Mouse (Mus musculus): Measurements from ENCODE around the gene Cyfip2.
A peak's percentile ranks its signal among the peaks of the same experiment; 100 is the strongest.

The Cyfip2 gene

DNA sequence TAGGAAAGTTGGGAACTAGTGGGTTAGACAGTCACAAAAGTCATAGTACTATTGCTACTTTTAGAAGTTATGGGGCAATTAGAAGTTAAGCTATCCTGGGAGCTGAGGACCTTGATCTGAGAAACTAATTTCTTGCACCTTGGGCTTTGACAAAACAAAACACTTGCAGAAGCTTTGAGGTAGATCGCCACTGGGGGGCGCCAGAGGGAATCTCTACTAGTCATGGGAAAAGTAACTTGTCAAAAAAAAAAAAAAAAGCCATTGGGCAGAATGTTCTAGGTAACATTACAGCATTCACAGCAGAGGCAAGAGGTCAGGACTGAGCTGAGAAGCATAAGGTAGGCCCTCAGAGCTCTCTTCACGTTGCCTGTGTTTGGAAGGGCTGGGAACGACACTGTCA lies 75.7 kb downstream of the Cyfip2 start:
- peak; percentile 61 for DNase-seq (ENCODE audit: low spot score)

DNA sequence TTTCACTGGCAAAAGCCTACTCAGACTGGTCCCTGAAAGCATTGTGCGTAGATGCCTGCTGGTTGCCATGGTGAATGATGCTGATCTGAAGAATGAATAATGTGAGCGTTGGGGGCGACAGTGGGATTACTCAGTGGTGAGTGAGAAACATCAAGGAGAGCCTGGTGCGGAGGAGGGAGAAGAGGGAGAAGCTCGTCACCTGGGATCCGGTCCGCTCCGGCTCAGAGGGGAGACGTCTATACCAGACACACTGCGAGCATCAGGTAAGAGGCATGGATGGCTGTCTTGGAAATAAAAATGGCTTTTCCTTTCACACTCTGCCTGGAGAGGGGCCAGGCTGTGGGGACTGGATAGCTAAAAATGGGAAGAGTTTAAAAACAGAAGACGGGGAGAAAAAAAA lies 77.3 kb downstream of the Cyfip2 start, which contains the start of gene Fndc9:
Gene Fndc9, plus strand, starts transcription at position 198 of the 400 bp plus-strand sequence.
- DNase-seq (ENCODE audit: low spot score), result peak; percentile 39

DNA sequence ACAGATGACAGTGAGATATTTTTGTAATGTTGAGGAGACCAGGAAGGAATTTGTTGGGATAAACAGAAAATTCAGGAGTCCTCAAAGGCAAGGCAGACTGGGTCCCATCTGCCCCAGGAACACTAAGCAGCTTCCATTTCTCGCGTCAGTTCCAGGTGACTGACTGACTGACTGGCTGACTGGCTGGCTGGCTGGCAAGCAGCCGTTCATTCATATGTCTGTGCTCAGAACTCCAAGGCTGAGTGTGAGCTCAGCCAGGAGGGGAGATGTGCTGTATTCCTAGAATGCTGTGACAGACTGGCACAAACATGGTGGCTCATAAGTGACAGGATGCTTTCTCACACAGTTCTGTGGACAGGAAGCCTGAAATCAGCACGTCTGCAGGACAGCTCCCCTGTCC lies 78.7 kb downstream of the Cyfip2 start:
- no peak for DNase-seq (ENCODE audit: low spot score)

GRCm38 (mm10) chr11:46232803-46233202 lies 79.9 kb downstream of the Cyfip2 start:
- DNase-seq (ENCODE audit: low spot score), result no peak

DNA sequence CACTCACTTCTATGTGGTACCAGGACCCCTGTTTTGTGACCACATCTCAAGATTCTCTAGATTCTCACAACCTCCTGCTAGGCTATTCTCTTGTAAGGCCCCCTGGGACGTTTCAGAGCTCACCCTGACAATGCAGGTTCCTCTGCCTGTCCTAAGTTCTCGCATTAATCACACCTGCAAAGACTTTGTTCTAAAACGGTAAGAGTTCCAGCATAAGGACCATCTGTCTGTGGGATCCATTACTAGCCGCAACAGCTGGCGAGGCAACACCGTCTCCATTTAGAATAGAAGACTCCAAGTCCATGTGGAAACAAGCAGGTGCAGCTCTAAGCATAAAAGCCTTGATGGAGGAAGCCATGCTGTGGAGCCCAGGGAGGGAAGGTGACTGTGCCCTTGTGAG lies 82.5 kb downstream of the Cyfip2 start:
- no peak for DNase-seq (ENCODE audit: low spot score)

GRCm38 (mm10) chr11:46225345-46225744 lies 87.3 kb downstream of the Cyfip2 start:
- DNase-seq (ENCODE audit: low spot score), result no peak

DNA sequence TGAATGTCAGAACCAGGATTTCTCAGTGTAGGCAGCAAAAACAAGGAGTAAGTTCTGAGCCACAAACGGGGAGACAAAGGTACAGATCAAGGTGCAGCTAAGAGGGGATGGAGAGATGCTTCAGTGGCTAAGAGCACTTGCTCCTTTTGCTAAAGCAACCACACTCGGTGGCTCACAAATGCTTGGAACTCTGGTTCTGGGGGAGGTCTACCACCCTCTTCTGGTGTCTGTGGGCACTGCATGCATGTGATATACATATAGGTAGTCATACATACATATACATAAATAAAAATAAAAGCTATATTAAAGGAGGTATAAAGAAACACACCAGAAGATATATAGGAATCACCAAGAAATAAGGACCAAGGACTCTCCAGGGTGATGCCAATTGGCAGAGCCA lies 89.1 kb downstream of the Cyfip2 start:
- no peak for DNase-seq (ENCODE audit: low spot score)

DNA sequence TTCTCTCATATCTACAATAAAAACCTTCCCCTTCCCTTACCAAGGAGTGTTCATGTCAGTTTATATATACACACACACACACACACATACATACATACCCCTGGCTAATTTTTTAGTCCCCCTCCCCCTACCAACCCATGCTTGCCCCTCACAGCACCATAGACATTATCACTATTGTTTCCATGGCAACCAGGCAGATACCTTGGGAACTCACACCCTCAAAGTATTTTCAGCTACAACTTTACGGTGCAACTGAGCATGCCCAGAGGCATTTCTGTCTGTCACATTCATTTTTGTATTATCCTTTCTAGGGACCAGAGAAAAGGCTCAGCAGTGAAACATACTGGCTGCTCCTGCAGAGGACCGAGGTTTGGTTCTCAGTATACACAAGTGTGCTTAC lies 92.4 kb downstream of the Cyfip2 start:
- DNase-seq (ENCODE audit: low spot score), result no peak

DNA sequence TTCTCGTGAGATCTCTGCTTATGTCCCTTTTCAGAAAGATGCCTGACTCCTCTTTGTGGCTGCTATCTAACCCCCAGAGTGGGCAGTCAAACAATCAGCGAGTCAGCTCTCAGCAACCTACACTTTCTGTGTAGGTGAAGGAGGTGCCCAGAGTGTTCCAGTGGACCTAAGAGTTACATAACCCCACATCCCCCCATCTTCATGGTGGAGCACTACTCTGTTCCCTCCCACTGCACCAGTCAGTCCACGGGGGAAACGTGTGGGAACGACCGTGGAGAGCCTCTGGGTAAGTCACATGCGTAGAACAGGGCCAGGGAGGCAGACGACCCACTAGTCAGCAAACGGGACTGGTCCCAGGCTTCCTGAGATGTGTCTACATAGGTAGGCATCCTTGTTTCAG lies 93.3 kb downstream of the Cyfip2 start:
- DNase-seq (ENCODE audit: low spot score), result no peak

GRCm38 (mm10) chr11:46218584-46218983 lies 94.1 kb downstream of the Cyfip2 start:
- DNase-seq (ENCODE audit: low spot score), result peak; percentile 30

GRCm38 (mm10) chr11:46217686-46218085 lies 95.0 kb downstream of the Cyfip2 start:
- no peak for DNase-seq (ENCODE audit: low spot score)

GRCm38 (mm10) chr11:46216669-46217068 lies 96.0 kb downstream of the Cyfip2 start:
- DNase-seq (ENCODE audit: low spot score), result peak; percentile 41

- DNase-seq (ENCODE audit: low spot score), result peak; percentile 98
Observed at GRCm38 (mm10) chr11:46215354-46215753, 97.3 kb downstream of the Cyfip2 start.

GRCm38 (mm10) chr11:46214368-46215230 lies 98.1 kb downstream of the Cyfip2 start:
- DNase-seq (ENCODE audit: low spot score), result peak; percentile 24

DNA sequence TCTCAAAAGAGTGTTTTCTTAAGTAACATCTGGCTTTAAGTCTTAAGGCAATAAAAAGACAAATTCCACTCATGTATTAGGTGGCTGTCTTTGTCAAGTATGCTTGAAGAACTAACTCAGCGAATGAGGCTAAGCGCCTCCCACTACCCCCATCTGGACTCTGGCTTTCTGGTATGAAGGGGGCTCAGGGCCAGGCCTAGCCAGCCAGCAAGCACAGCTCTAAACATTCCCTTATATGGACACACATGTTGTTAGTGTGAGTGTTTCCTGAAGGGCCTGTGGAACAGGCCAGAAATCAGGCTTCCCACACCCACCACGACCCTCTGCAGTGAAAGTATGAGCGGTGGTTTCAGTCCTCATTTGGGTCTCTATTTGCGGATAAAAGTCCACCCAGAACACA lies 98.8 kb downstream of the Cyfip2 start:
- DNase-seq (ENCODE audit: low spot score), result peak; percentile 64

GRCm38 (mm10) chr11:46211858-46212257 lies 100.8 kb downstream of the Cyfip2 start:
- DNase-seq (ENCODE audit: low spot score), result no peak

GRCm38 (mm10) chr11:46209884-46210283 lies 102.8 kb downstream of the Cyfip2 start:
- DNase-seq (ENCODE audit: low spot score), result no peak

GRCm38 (mm10) chr11:46205639-46206409 lies 106.8 kb downstream of the Cyfip2 start:
- peak; percentile 51 for DNase-seq (ENCODE audit: low spot score)

DNA sequence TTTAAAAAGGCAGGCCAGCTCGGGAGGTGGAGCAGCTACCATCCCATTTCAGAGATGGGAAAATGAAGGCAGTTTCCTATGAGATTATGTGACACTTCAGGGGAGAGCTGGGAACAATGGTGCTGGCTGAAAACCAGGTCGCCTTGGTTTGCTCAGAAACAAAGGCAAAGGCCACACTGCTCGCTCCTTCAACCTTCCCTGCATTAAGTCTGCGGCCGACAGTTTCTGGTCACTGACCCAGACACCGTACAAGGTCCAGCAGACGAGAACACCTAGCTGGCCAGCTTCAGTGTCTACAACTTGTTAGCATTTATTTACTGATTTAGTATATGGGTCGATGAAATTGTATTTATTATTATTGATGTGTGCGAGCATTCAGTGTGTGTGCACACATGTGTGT lies 107.8 kb downstream of the Cyfip2 start:
- no peak for DNase-seq (ENCODE audit: low spot score)

GRCm38 (mm10) chr11:46202547-46202887 lies 110.1 kb downstream of the Cyfip2 start:
- DNase-seq (ENCODE audit: low spot score), result no peak

DNA sequence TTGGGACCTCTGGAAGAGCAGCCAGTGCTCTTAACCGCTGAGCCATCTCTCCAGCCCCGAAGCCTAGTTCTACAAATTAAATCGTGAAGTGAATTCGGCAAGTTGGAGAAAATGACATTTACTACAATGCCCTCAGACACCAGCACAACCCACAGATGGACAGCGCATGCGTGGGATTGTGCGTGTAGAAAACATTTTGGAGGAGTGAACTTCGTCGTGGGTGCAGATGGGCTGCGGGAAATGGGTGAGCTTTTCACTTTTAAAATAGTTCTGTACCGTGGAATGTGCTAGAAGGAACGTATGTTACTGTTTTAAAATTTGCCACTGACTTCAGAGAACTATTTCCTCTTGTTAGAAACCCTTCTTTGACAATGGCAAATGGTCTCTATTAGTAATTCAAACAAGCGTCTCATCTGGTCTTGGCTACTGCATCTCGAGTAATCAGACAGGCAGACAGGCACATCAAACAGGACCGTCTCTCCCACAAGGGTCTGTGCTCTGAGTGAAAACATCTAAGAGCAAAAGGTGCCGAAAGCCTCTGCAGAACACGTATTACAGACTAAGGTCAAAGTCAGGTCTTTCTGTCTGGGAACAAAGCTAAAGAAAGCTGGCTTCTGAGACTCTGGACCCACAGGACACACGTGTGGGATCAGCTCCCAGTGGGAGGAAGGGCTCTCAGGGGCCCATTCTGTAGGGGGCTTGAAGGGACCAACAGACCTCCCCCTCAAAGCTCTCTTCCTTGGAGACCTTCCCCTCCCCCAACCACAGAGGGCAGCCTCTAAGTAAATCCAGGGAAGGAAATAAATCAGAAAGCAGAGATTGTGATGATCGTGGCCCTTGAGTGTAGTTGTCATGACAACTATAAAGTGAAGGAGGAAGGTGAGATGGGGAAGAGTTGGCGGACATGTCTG lies 110.8 kb downstream of the Cyfip2 start:
- DNase-seq (ENCODE audit: low spot score), result peak; percentile 62

DNA sequence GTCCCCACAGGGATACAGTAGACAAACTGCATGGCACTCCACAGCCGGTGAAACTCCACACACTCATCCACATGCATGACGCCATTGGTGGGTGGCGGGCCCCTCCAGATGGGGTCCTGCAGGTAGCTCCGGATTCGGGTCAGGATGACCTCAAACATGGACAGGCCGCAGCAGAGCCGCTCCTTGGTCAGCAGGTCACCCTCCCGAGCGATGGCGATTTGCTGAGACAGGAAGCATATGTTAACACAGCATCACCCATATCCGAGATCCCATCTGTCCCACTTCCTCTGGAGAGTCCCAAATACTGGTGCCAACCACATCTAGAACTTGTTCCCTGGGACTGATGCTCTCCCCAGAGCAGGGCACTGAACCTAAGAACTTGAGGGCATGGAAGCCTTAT lies 112.0 kb downstream of the Cyfip2 start:
- no peak for DNase-seq (ENCODE audit: low spot score)
